Comparison of ENCODE assay signal across 7 mouse cellular contexts in the genomic region with DNA sequence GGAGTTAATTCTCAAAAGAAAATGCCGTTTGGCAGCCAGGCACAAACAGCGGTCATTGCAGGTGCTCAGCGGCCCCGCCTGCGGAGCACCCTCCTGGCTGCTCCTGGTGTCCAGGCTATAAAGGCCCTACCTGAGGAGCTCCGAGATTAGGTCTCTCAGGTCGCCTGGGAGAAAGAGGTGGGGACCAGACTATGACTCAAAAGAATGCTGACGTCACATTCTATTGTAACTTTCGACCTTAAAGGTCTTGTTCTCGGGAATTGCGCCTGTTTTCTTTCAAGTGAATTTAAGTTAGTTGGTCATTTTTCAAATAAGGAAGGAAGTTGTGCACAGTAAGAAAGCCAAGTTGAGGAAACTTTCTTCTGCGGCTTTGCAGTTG. TPM values are rescaled to one million over a fixed set of nuclear protein-coding genes. Genes with fewer than 3 reads are reported as not detected.
DNase-seq lines count a peak whose midpoint lies in the region; ATAC-seq and TF ChIP-seq lines count a peak whose summit lies in the region.

No protein-coding gene starts in this region.

- no peak for DNase-seq in thymus, adult 2 months
- no peak for DNase-seq in thymus, postnatal 10 days (ENCODE audit: low spot score in 2 of 2)
- peak; percentile 15 for DNase-seq in forebrain, embryonic 14.5 days (ENCODE audit: low spot score)
- no peak for DNase-seq in liver, embryonic 13.5 days
- DNase-seq in right cerebral cortex, postnatal 14 days, result no peak
- DNase-seq in thymus, postnatal 0 days (ENCODE audit: low spot score), result no peak

- no peak for TF ChIP-seq POLR2A in thymus, adult 2 months (IDR thresholded peaks at IDR 0.05; ENCODE audit: control insufficient read depth, extremely low read depth, insufficient read depth, low read length, poor library complexity)
- no peak for TF ChIP-seq POLR2A in olfactory bulb, adult 2 months (IDR thresholded peaks at IDR 0.05; ENCODE audit: insufficient read depth, low read depth, low read length)

- peaks cover 15% of the 10 kb centered on the region for H3K4me1 ChIP-seq in thymus, adult 2 months (replicated peaks; ENCODE audit: control insufficient read depth, insufficient read depth, low read length)
- no peaks in the 10 kb centered on the region for H3K4me1 ChIP-seq in forebrain, embryonic 14.5 days (ENCODE audit: control insufficient read depth, insufficient read depth, low read length)
- peaks cover 8% of the 10 kb centered on the region; the same call in 1 of the 2 replicates for H3K4me1 ChIP-seq in liver, embryonic 13.5 days (replicated peaks)
- peaks cover 11% of the 10 kb centered on the region for H3K4me1 ChIP-seq in olfactory bulb, adult 2 months (ENCODE audit: control insufficient read depth, insufficient read depth, low read length)

- H3K4me3 ChIP-seq in thymus, adult 2 months (ENCODE audit: control insufficient read depth, insufficient read depth, low read length), result peak overlapping the region; percentile 74
- H3K4me3 ChIP-seq in forebrain, embryonic 14.5 days (ENCODE audit: low read depth, low read length), result peak overlapping the region; percentile 75
- peak overlapping the region; percentile 59 for H3K4me3 ChIP-seq in liver, embryonic 13.5 days (replicated peaks)
- peak overlapping the region; percentile 47 for H3K4me3 ChIP-seq in olfactory bulb, adult 2 months (ENCODE audit: insufficient read depth, low read depth, low read length)

- 1% methylated on average over 12 of the region's 12 CpGs for WGBS in thymus, adult 2 months
- 6% methylated on average over 12 of the region's 12 CpGs for WGBS in forebrain, embryonic 14.5 days
- WGBS in liver, embryonic 13.5 days (ENCODE audit: insufficient replicate concordance), result 1% methylated on average over 12 of the region's 12 CpGs
- WGBS in olfactory bulb, adult 2 months, result 10% methylated on average over 12 of the region's 12 CpGs

- H3K9me3 ChIP-seq in forebrain, embryonic 14.5 days (replicated peaks; ENCODE audit: control insufficient read depth, low read length), result no peaks in the 10 kb centered on the region
- no peaks in the 10 kb centered on the region for H3K9me3 ChIP-seq in liver, embryonic 13.5 days (replicated peaks)

- H3K9ac ChIP-seq in forebrain, embryonic 14.5 days (ENCODE audit: low read length), result peak overlapping the region; percentile 75
- no peak overlapping the region for H3K9ac ChIP-seq in liver, embryonic 13.5 days

- no peak for TF ChIP-seq CTCF in thymus, adult 2 months (IDR thresholded peaks at IDR 0.05; ENCODE audit: borderline replicate concordance, control insufficient read depth, extremely low read depth, insufficient read depth, low read length, poor library complexity)
- TF ChIP-seq CTCF in olfactory bulb, adult 2 months (IDR thresholded peaks at IDR 0.05; ENCODE audit: insufficient read depth, low read depth, low read length), result no peak

- H3K36me3 ChIP-seq in thymus, adult 2 months (ENCODE audit: control insufficient read depth, insufficient read depth, low read length), result no peaks in the 10 kb centered on the region
- H3K36me3 ChIP-seq in forebrain, embryonic 14.5 days (ENCODE audit: control insufficient read depth, insufficient read depth, low read length), result no peaks in the 10 kb centered on the region
- no peaks in the 10 kb centered on the region for H3K36me3 ChIP-seq in liver, embryonic 13.5 days

- H3K27me3 ChIP-seq in thymus, adult 2 months (ENCODE audit: control insufficient read depth, insufficient read depth, low read length), result no peaks in the 10 kb centered on the region
- 0 out of 2 replicates have a peak, but pooled peaks cover 3% of the 10 kb centered on the region for H3K27me3 ChIP-seq in forebrain, embryonic 14.5 days (replicated peaks; ENCODE audit: control insufficient read depth, insufficient read depth, low read length)
- H3K27me3 ChIP-seq in liver, embryonic 13.5 days, result peaks cover 19% of the 10 kb centered on the region

- peak overlapping the region; percentile 77 for H3K27ac ChIP-seq in thymus, adult 2 months (ENCODE audit: control insufficient read depth, insufficient read depth, low read length)
- H3K27ac ChIP-seq in forebrain, embryonic 14.5 days (ENCODE audit: low read depth, low read length), result no peak overlapping the region
- H3K27ac ChIP-seq in liver, embryonic 13.5 days, result no peak overlapping the region
- H3K27ac ChIP-seq in olfactory bulb, adult 2 months (ENCODE audit: insufficient read depth, low read depth, low read length), result no peak overlapping the region

- peak overlapping the region; percentile 85 for H3K4me2 ChIP-seq in forebrain, embryonic 14.5 days (ENCODE audit: low read length)
- peak overlapping the region; percentile 76 for H3K4me2 ChIP-seq in liver, embryonic 13.5 days

- ATAC-seq in forebrain, embryonic 14.5 days, result no peak
- no peak for ATAC-seq in liver, embryonic 13.5 days (ENCODE audit: low read depth)

RNA-seq across cellular contexts. Expression of a gene that starts 0.8 kb away (rescaled TPM):
- 48.6 and 59.2 TPM in 2 replicates for polyA plus RNA-seq in thymus, adult 2 months (2012; rRNA removed)
- polyA plus RNA-seq in forebrain, embryonic 14.5 days (2014; fragmentation: Nextera tagmentation; extraction: Ambion mirVana), result 36.2 and 38.0 TPM in 2 replicates
- polyA plus RNA-seq in liver, embryonic 13.5 days (2015; fragmentation: Nextera tagmentation; extraction: Ambion mirVana), result 4.5 and 6.0 TPM in 2 replicates
- polyA plus RNA-seq in olfactory bulb, adult 2 months (2012; ENCODE audit: insufficient read depth, insufficient read length, low replicate concordance, missing spikeins), result not detected in 2 replicates
- 59.2 and 64.6 TPM in 2 replicates for polyA plus RNA-seq in thymus, postnatal 0 days (2015; fragmentation: Nextera tagmentation; extraction: Ambion mirVana)
